Mouse (Mus musculus) olfactory bulb, adult 2 months (tissue): ENCODE data around the gene Irs1. TPM values are rescaled to one million over a fixed set of nuclear protein-coding genes. Genes with fewer than 3 reads are reported as not detected.

Experiments used
- H3K27ac ChIP-seq: fragments of 200-500 bp; 2 replicates; pipeline ENCODE4 v1.5.1; 2012; ENCODE audit warnings: low read depth, low read length; ENCODE audit not compliant: insufficient read depth
- H3K4me1 ChIP-seq: fragments of 200-500 bp; 2 replicates; pipeline ENCODE4 v1.6.1; 2012; ENCODE audit warnings: low read length; ENCODE audit not compliant: control insufficient read depth, insufficient read depth
- H3K4me3 ChIP-seq: fragments of 200-500 bp; 2 replicates; pipeline ENCODE4 v1.5.1; 2012; ENCODE audit warnings: mild to moderate bottlenecking, low read depth, low read length, moderate library complexity; ENCODE audit not compliant: insufficient read depth
- CTCF ChIP-seq: fragments of 200-500 bp; IDR thresholded peaks from 2 replicates; pipeline ENCODE4 v1.5.1; 2012; ENCODE audit warnings: low read depth, mild to moderate bottlenecking, low read length, moderate library complexity; ENCODE audit not compliant: insufficient read depth
- POLR2A ChIP-seq: fragments of 200-500 bp; IDR thresholded peaks from 2 replicates; pipeline ENCODE4 v1.6.1; 2012; ENCODE audit warnings: mild to moderate bottlenecking, low read depth, low read length, moderate library complexity; ENCODE audit not compliant: insufficient read depth
- WGBS: fragments of 180-500 bp; shearing (Covaris S2); methylation state at CpG from one replicate; pipeline ENCODE4 v1.1.7; 2018; 5-methylcytosine and 5-hydroxymethylcytosine counted together
- polyA plus RNA-seq: library from polyadenylated mRNA; stranded (reverse); fragments of >200 nt; gene quantifications from 2 replicates; pipeline ENCODE4 v1.2.4, GENCODE M21; 2012; ENCODE audit warnings: low replicate concordance; ENCODE audit not compliant: missing spikeins, insufficient read depth, insufficient read length

Gene Irs1
- polyA plus RNA-seq, 1 experiment, result not detected

- H3K27ac ChIP-seq, result peak overlapping the region; percentile 98
- no peak for TF ChIP-seq CTCF
- TF ChIP-seq POLR2A, result no peak
- peaks cover 28% of the 10 kb centered on the region for H3K4me1 ChIP-seq
- 8% methylated on average over 4 of the region's 4 CpGs for WGBS
- peak overlapping the region; percentile 64 for H3K4me3 ChIP-seq
These were observed 6.8 kb downstream of the Irs1 start for GRCm38 (mm10) chr1:82284403-82284802.

DNA sequence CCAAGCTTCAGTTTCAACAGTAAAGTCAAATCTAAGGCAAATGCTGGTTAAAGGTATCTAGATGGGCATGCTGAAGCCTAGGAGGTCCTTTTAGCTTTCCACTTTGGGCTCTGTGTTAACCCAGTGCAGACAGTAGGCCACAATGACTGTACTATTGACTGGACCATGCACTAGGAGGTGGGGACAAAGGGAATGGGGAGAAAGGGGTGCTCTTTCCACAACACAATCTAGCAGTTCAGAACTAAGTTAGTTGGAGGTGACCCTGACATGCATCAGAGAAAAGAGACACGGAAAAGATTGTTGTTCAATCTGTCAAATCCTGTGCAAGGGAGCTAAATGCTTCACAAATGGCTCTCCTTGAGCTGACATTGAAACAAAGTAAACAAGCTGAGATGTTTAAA, 7.3 kb downstream of the Irs1 start:
- WGBS, result 3% methylated on average over 1 of the region's 1 CpGs
- TF ChIP-seq CTCF, result no peak
- no peak for TF ChIP-seq POLR2A
- Histone ChIP-seq H3K27ac (peak overlapping the region; percentile 98), H3K4me1 (peaks cover 23% of the 10 kb centered on the region), H3K4me3 (peak overlapping the region; percentile 64)

GRCm38 (mm10) chr1:82282992-82283611, 8.1 kb downstream of the Irs1 start:
- Histone ChIP-seq H3K27ac (peak overlapping the region; percentile 98), H3K4me3 (peak overlapping the region; percentile 64), H3K4me1 (peaks cover 15% of the 10 kb centered on the region)
- peak; percentile 65 for TF ChIP-seq POLR2A
- TF ChIP-seq CTCF, result no peak
- WGBS, result 2% methylated on average over 35 of the region's 35 CpGs

GRCm38 (mm10) chr1:82281823-82282222, 9.4 kb downstream of the Irs1 start:
- TF ChIP-seq CTCF (no peak), POLR2A (no peak)
- 62% methylated on average over 6 of the region's 6 CpGs for WGBS

GRCm38 (mm10) chr1:82279768-82280167, 11.4 kb downstream of the Irs1 start:
- no peak overlapping the region for H3K27ac ChIP-seq
- TF ChIP-seq POLR2A (no peak), CTCF (no peak)
- no peaks in the 10 kb centered on the region for H3K4me1 ChIP-seq
- no peak overlapping the region for H3K4me3 ChIP-seq
- 22% methylated on average over 1 of the region's 1 CpGs for whole genome bisulfite sequencing

More at GRCm38 (mm10) chr1:82281823-82282222, 9.4 kb downstream of the Irs1 start:
- Histone ChIP-seq H3K4me3 (no peak overlapping the region), H3K27ac (0 out of 2 replicates have a peak overlapping the region, but pooled peaks have one; percentile 15), H3K4me1 (peaks cover 2% of the 10 kb centered on the region; the same call in 1 of the 2 replicates)

GRCm38 (mm10) chr1:82274361-82274760, 16.9 kb downstream of the Irs1 start:
- Histone ChIP-seq H3K4me1 (peaks cover 3% of the 10 kb centered on the region), H3K27ac (no peak overlapping the region), H3K4me3 (no peak overlapping the region)
- TF ChIP-seq CTCF (no peak), POLR2A (no peak)
- WGBS, result 39% methylated on average over 1 of the region's 1 CpGs

DNA sequence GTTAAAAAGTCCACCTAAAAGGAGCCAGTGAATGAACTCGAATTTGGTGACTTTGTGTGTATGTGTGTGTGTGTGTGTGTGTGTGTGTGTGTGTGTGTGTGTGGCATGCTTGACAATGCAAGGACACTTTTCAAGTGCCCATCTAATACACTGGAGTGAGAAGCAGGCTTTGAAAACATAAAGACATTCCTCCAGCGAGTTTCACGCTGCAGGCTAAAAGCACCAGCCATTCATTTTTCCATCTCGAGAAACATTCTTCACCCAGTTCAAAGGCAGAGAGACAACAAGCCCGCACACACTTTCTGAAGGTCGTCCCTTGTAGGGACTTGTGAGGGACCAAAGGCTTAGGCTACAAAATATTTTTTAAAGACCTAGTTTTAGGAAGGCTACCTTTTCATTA, 17.7 kb downstream of the Irs1 start:
- H3K4me1 ChIP-seq, result peaks cover 3% of the 10 kb centered on the region
- no peak overlapping the region for H3K27ac ChIP-seq
- no peak overlapping the region for H3K4me3 ChIP-seq
- TF ChIP-seq POLR2A (no peak), CTCF (no peak)
- WGBS, result 38% methylated on average over 6 of the region's 6 CpGs

GRCm38 (mm10) chr1:82272231-82272630, 19.0 kb downstream of the Irs1 start:
- WGBS, result 63% methylated on average over 5 of the region's 5 CpGs
- H3K4me1 ChIP-seq, result peaks cover 3% of the 10 kb centered on the region
- no peak overlapping the region for H3K27ac ChIP-seq
- TF ChIP-seq POLR2A (no peak), CTCF (no peak)
- H3K4me3 ChIP-seq, result no peak overlapping the region

DNA sequence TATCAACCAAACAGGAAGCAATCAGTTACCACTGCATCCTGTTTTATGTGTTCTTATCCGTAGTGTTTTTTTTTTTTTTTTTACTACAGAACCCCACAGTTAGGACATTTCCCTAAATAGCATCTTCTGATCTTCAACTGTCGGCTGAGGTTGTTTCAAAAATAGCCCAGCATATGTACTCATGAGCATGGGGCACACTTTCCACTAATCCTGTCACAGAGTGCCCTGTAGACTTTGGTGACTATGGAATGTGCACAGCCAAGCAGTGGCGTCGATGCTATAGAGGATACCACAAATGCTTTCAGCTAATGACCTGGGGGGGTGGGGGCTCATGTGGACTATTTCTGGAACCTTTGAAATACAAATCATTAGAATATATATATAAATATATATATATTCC, 23.7 kb downstream of the Irs1 start:
- Histone ChIP-seq H3K4me3 (no peak overlapping the region), H3K4me1 (no peaks in the 10 kb centered on the region), H3K27ac (no peak overlapping the region)
- WGBS, result 61% methylated on average over 4 of the region's 4 CpGs
- TF ChIP-seq POLR2A, result no peak
- TF ChIP-seq CTCF, result no peak
